8 mouse cellular contexts compared by ENCODE assay signal in genomic region chr1:57996133-57996615, GRCm38 (mm10). TPM values are rescaled to one million over a fixed set of nuclear protein-coding genes. Genes with fewer than 3 reads are reported as not detected.
A peak's percentile ranks its signal among the peaks of the same experiment; 100 is the strongest.
DNase-seq lines count a peak whose midpoint lies in the region; ATAC-seq and TF ChIP-seq lines count a peak whose summit lies in the region.

No protein-coding gene starts in this region.

- TF ChIP-seq EP300 in heart, postnatal 0 days (IDR thresholded peaks at IDR 0.05; ENCODE audit: low read depth), result no peak

- H3K9me3 ChIP-seq in kidney, embryonic 14.5 days (ENCODE audit: control insufficient read depth, low read length), result no peaks in the 10 kb centered on the region
- H3K9me3 ChIP-seq in heart, postnatal 0 days (replicated peaks; ENCODE audit: control insufficient read depth, low read length), result no peaks in the 10 kb centered on the region
- H3K9me3 ChIP-seq in megakaryocyte, embryonic 14.5 days, result no peaks in the 10 kb centered on the region

- H3K9ac ChIP-seq in kidney, embryonic 14.5 days (ENCODE audit: low read depth, low read length), result peak overlapping the region; percentile 83
- peak overlapping the region; percentile 68 for H3K9ac ChIP-seq in heart, postnatal 0 days (replicated peaks; ENCODE audit: low read depth, low read length)

- H3K4me2 ChIP-seq in kidney, embryonic 14.5 days (replicated peaks; ENCODE audit: low read depth, low read length), result peak overlapping the region; percentile 81
- peak overlapping the region; percentile 84 for H3K4me2 ChIP-seq in heart, postnatal 0 days (ENCODE audit: low read depth, low read length)

- peak overlapping the region; percentile 96 for H3K4me3 ChIP-seq in kidney, embryonic 14.5 days (ENCODE audit: low read length)
- H3K4me3 ChIP-seq in heart, postnatal 0 days (ENCODE audit: low read depth, low read length), result peak overlapping the region; percentile 77
- peak overlapping the region; percentile 98 for H3K4me3 ChIP-seq in megakaryocyte, embryonic 14.5 days (replicated peaks)

- peaks cover 2% of the 10 kb centered on the region; the same call in 1 of the 2 replicates for H3K36me3 ChIP-seq in kidney, embryonic 14.5 days (ENCODE audit: control insufficient read depth, insufficient read depth, low read length)
- 0 out of 2 replicates have a peak, but pooled peaks cover 8% of the 10 kb centered on the region for H3K36me3 ChIP-seq in heart, postnatal 0 days (replicated peaks; ENCODE audit: control insufficient read depth, insufficient read depth, low read length)
- H3K36me3 ChIP-seq in megakaryocyte, embryonic 14.5 days (replicated peaks; ENCODE audit: low read length), result peaks cover 13% of the 10 kb centered on the region

- no peak for DNase-seq in kidney, adult 9 months
- DNase-seq in R1 (ENCODE audit: low read depth, low spot score), result peak; percentile 72
- no peak for DNase-seq in heart, postnatal 0 days (ENCODE audit: low spot score)
- DNase-seq in gastrocnemius, postnatal 4 days (ENCODE audit: low spot score in 2 of 2), result no peak
- no peak for DNase-seq in urinary bladder, postnatal 36 days (ENCODE audit: low spot score in 2 of 2)
- DNase-seq in layer of hippocampus, postnatal 10 days (ENCODE audit: low spot score in 2 of 2), result no peak

- ATAC-seq in kidney, embryonic 14.5 days (ENCODE audit: low FRiP score, low TSS enrichment), result peak; percentile 41
- ATAC-seq in heart, postnatal 0 days (ENCODE audit: insufficient read depth, low read depth), result peak; percentile 10; the same call in 1 of the 2 replicates

- peak overlapping the region; percentile 71 for H3K27ac ChIP-seq in kidney, embryonic 14.5 days (ENCODE audit: low read depth, low read length)
- peak overlapping the region; percentile 51 for H3K27ac ChIP-seq in heart, postnatal 0 days (ENCODE audit: low read depth)

- TF ChIP-seq CTCF in heart, postnatal 0 days (IDR thresholded peaks at IDR 0.05; ENCODE audit: low read depth), result no peak

- peaks cover 8% of the 10 kb centered on the region for H3K4me1 ChIP-seq in kidney, embryonic 14.5 days (ENCODE audit: control insufficient read depth, insufficient read depth, low read length)
- H3K4me1 ChIP-seq in heart, postnatal 0 days (ENCODE audit: control insufficient read depth, insufficient read depth), result peaks cover 17% of the 10 kb centered on the region
- H3K4me1 ChIP-seq in megakaryocyte, embryonic 14.5 days, result peaks cover 24% of the 10 kb centered on the region

- no peaks in the 10 kb centered on the region for H3K27me3 ChIP-seq in kidney, embryonic 14.5 days (ENCODE audit: control insufficient read depth, insufficient read depth, low read length)
- H3K27me3 ChIP-seq in heart, postnatal 0 days (ENCODE audit: control insufficient read depth, insufficient read depth, low read length), result no peaks in the 10 kb centered on the region
- no peaks in the 10 kb centered on the region for H3K27me3 ChIP-seq in megakaryocyte, embryonic 14.5 days (replicated peaks)

- WGBS in kidney, embryonic 14.5 days, result under 1% methylated on average over 29 of the region's 29 CpGs
- WGBS in heart, postnatal 0 days, result under 1% methylated on average over 26 of the region's 29 CpGs

RNA-seq across cellular contexts. Expression of gene Sgo2a, which starts 0.4 kb away (rescaled TPM):
- 19.6 and 23.7 TPM in 2 replicates for polyA plus RNA-seq in kidney, embryonic 14.5 days (2014; fragmentation: Nextera tagmentation; extraction: Ambion mirVana)
- 11.4 and 13.7 TPM in 2 replicates for total RNA-seq in heart, postnatal 0 days (2014; rRNA removed; ENCODE audit: low replicate concordance)
- 6.9 and 7.1 TPM in 2 replicates for polyA plus RNA-seq in heart, postnatal 0 days (2015; fragmentation: Nextera tagmentation; extraction: Ambion mirVana)
- polyA plus RNA-seq in megakaryocyte, embryonic 14.5 days (2012; ENCODE audit: insufficient read depth, low replicate concordance), result 0.29 TPM in 1 of 2 replicates, not detected in the other
- total RNA-seq in gastrocnemius, postnatal 4 days (2021), result 1 to 10 TPM; 8.2 to 8.3 TPM
- 1 to 10 TPM; 1.7 to 1.9 TPM for total RNA-seq in layer of hippocampus, postnatal 10 days (2021)

RNA-seq across cellular contexts. Expression of gene Kctd18, which starts 22.6 kb away (rescaled TPM):
- 10.3 and 16.1 TPM in 2 replicates for polyA plus RNA-seq in kidney, embryonic 14.5 days (2014; fragmentation: Nextera tagmentation; extraction: Ambion mirVana)
- 8.9 and 13.6 TPM in 2 replicates for total RNA-seq in heart, postnatal 0 days (2014; rRNA removed; ENCODE audit: low replicate concordance)
- 7.6 and 7.8 TPM in 2 replicates for polyA plus RNA-seq in heart, postnatal 0 days (2015; fragmentation: Nextera tagmentation; extraction: Ambion mirVana)
- 6.8 and 25.8 TPM in 2 replicates for polyA plus RNA-seq in megakaryocyte, embryonic 14.5 days (2012; ENCODE audit: insufficient read depth, low replicate concordance)
- 10 to 100 TPM; 10.6 to 16.3 TPM for total RNA-seq in gastrocnemius, postnatal 4 days (2021)
- 10 to 100 TPM; 24.4 to 25.7 TPM for total RNA-seq in layer of hippocampus, postnatal 10 days (2021)

RNA-seq across cellular contexts. Expression of gene Aox1, which starts 33.6 kb away (rescaled TPM):
- 0.11 and 0.23 TPM in 2 replicates for polyA plus RNA-seq in kidney, embryonic 14.5 days (2014; fragmentation: Nextera tagmentation; extraction: Ambion mirVana)
- total RNA-seq in heart, postnatal 0 days (2014; rRNA removed; ENCODE audit: low replicate concordance), result 1.6 and 2.4 TPM in 2 replicates
- polyA plus RNA-seq in heart, postnatal 0 days (2015; fragmentation: Nextera tagmentation; extraction: Ambion mirVana), result 1.1 and 1.2 TPM in 2 replicates
- 0.66 TPM in 1 of 2 replicates, not detected in the other for polyA plus RNA-seq in megakaryocyte, embryonic 14.5 days (2012; ENCODE audit: insufficient read depth, low replicate concordance)
- 1 to 10 TPM; 5.5 to 6.0 TPM for total RNA-seq in gastrocnemius, postnatal 4 days (2021)
- 1 to 10 TPM; 1.5 to 1.9 TPM for total RNA-seq in layer of hippocampus, postnatal 10 days (2021)
